Mouse (Mus musculus): Measurements from ENCODE around the gene G2e3. TPM values are rescaled to one million over a fixed set of nuclear protein-coding genes. Genes with fewer than 3 reads are reported as not detected.

Gene G2e3
- 24.6 TPM for polyA plus RNA-seq (2017; shearing (Covaris generic))

GRCm38 (mm10) chr12:51347988-51348697 lies at the start of gene G2e3:
Gene G2e3 (plus strand): TSS chr12:51348061.

GRCm38 (mm10) chr12:51377003-51377887 lies 29.4 kb downstream of the G2e3 start, which contains the start of gene Scfd1:
Gene Scfd1 (plus strand): TSS chr12:51377510.

Other genes with a start within 250 kb of the G2e3 start
- gene Scfd1, start 29.4 kb downstream of the G2e3 start, polyA plus RNA-seq (2017; shearing (Covaris generic)) = 104 TPM
- gene Coch, start 245.3 kb downstream of the G2e3 start, polyA plus RNA-seq (2017; shearing (Covaris generic)) = 2.1 TPM

Measured in inflammation-experienced regulatory T-cells, adult 16 weeks (primary cell).